Mouse (Mus musculus) brain, embryonic 14.5 days (tissue): ENCODE results near the gene Eif4e. TPM values are rescaled to one million over a fixed set of nuclear protein-coding genes. Genes with fewer than 3 reads are reported as not detected.

Experiments used
- DNase-seq: peaks from one replicate; pipeline ENCODE4 v3.0.0-alpha.2; 2011; ENCODE audit warnings: low read depth
- CTCF ChIP-seq: fragments of 200-500 bp; IDR thresholded peaks from 2 replicates; pipeline ENCODE4 v1.5.1; 2012; ENCODE audit warnings: inconsistent platforms, mild to moderate bottlenecking, moderate library complexity, borderline replicate concordance; ENCODE audit not compliant: insufficient read depth, insufficient read length; ENCODE audit errors: extremely low read depth
- POLR2A ChIP-seq: fragments of 200-500 bp; IDR thresholded peaks from 2 replicates; pipeline ENCODE4 v1.6.1; 2012; ENCODE audit warnings: mild to moderate bottlenecking, inconsistent platforms, borderline replicate concordance; ENCODE audit not compliant: poor library complexity, insufficient read depth, insufficient read length, severe bottlenecking; ENCODE audit errors: extremely low read depth
- polyA plus RNA-seq: library from polyadenylated mRNA; depleted of rRNA; stranded (reverse); fragments of >200 nt; gene quantifications from 2 replicates; pipeline ENCODE4 v1.2.3, GENCODE M21; 2012

Gene Eif4e
- polyA plus RNA-seq, 1 experiment = 215 TPM

DNA sequence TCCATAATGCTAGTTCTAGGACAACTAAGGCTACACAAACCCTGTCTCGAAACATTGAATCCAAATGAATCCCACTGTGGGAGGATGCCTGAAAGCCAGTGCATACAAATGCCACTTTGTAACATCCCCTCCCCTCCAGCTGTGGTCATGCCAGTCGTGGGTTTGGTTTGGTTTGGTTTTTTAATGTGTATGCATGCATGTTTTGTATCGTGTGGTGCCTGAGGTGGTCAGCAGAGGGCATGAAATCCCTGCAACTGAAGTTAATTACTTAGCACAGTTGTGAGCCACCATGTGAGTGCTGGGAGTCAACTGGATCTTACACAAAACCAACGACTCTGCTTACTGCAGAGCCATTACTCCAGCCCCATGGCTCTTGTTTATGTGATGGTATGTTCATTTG is 32.5 kb downstream of the Eif4e start:
- DNase-seq = peak; percentile 65
- TF ChIP-seq CTCF (peak; percentile 46; the same call in 1 of the 2 replicates), POLR2A (no peak)

DNA sequence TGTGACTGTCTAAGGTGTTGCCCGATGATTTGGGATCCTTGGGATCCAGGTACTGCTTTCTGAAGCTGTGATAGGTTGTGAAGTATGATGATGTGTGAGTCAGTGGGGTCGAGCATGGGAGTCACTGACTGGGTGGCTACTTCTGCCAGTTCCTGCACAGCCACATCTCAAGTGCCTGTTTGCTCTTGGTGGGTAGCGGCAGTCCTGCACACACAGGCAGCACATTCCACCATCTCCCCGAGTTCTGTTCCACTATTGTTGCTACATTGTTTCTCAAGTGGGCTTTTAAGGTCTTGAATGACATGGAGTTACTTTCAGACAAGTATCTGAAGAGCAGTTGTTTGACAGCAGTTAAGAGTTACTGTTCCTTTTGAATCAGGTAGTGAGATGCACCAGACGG is 34.3 kb downstream of the Eif4e start:
- DNase-seq = peak; percentile 6
- TF ChIP-seq POLR2A (no peak), CTCF (no peak)

DNA sequence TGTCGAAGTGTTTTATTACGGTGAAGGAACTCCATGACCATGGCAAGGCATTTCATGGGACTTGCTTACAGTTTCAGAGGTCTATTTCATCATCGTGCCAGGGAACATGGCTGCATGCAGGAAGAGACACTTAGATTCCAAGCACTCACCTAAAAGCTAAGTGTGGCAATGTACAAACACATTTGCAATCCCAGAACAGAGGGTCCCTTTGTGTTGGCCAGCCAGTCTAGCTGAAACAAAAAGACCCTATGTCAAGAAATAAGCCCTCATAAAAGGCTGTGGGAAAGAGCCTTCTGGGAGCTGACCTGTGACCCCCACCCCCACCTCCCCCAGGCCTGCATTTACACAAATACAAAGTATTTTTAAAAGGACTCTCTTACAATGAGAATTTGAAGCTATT is 34.9 kb downstream of the Eif4e start:
- TF ChIP-seq CTCF (no peak), POLR2A (no peak)
- peak; percentile 12 for DNase-seq

DNA sequence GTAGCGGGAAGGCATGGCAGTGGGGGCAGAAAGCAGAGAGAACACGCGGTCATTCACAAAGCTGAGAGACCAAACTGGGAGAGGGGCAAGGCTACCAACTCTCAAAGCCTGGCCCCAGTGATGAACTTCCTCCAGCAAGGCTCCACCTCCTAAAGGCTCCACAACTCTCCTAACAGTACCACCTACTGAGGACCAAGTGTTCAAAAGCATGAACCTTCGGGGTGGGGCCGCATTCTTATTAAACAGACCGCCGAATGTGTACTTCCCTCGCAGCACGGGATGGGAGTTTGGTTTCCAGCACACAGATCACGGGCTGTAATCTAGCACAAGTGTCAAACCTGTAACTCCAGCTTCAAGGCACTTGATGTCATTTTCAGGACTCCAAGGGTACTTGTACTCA is 52.9 kb downstream of the Eif4e start:
- TF ChIP-seq POLR2A = no peak
- TF ChIP-seq CTCF = no peak
- no peak for DNase-seq

DNA sequence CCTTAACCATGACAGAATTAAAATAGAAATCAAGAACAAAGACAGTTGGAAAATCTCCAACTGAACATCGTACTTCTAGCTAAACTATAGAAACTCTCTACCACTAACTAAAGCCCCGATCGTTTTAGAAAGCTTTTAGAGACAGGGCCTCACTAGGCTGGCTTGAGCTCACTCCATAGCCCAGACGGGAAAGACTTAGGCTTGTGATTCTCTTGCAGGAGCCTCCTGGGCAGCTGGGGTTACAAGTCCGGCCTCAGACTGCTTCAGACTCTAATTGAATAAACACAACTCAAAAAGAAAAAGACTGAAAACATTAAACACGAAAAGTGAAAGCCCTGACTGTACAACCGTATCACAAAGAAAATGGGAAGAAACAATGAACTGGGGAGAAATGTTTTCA is 60.2 kb downstream of the Eif4e start:
- DNase-seq = peak; percentile 39
- TF ChIP-seq CTCF = no peak
- no peak for TF ChIP-seq POLR2A

DNA sequence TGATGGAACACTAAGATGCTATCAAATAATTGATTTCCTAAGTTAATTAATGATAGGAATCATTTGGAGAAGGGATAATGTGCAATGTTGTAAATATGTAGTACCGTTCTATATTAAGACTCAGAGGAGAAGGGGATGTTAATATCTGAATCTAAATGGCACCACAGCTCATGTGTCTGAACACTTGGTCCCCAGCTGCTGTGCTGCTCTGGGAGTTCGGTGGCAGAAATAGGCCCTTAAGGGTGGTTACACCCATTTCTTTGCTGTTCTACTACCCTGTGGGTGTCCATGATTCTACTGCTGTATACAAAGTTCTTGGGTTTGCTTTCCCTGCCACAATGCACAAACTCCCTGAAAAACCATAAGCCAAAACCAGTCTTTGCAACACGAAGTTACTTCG is 61.2 kb downstream of the Eif4e start:
- TF ChIP-seq POLR2A (no peak), CTCF (no peak)
- no peak for DNase-seq

DNA sequence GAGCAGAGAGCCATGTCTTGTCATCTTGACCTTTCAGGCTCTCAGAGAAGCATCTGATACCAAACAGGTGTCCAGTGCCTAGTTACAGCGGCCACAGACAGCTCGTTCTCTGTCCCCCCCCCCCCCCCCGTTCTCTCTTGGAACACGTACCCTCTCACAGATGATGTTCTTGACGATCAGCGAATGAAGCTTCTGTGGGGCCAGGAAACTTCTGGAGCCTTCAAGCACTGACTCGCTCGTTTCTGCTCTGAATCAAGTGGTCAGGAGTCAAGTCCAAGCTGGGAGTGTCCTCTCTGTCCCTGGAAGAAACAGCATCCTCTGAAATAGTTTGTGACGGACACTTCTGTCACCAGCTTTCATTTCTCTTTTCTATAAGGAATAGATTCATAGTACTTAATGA is 62.0 kb downstream of the Eif4e start:
- TF ChIP-seq CTCF = no peak
- TF ChIP-seq POLR2A = no peak

DNA sequence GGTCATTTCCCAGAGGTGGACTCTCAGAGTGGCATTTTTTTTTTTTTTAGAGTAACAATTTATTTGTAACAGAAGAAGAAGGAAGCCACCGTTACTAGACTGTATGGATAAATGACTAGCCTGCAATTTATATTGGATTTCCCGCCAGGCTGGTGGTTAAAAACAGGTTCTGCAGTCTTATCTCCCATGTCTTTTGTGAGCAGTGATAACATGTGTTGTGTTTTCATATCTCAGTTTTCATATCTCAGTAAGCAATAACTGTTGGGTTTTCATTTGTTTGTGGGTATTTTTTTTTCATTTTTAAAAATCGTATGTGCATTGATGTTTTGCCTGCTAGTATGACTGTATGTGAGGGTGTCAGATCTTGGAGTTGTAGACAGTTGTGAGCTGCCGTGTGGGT is 65.0 kb downstream of the Eif4e start:
- TF ChIP-seq CTCF (no peak), POLR2A (no peak)

More for the DNA sequence above, 62.0 kb downstream of the Eif4e start:
- no peak for DNase-seq

DNA sequence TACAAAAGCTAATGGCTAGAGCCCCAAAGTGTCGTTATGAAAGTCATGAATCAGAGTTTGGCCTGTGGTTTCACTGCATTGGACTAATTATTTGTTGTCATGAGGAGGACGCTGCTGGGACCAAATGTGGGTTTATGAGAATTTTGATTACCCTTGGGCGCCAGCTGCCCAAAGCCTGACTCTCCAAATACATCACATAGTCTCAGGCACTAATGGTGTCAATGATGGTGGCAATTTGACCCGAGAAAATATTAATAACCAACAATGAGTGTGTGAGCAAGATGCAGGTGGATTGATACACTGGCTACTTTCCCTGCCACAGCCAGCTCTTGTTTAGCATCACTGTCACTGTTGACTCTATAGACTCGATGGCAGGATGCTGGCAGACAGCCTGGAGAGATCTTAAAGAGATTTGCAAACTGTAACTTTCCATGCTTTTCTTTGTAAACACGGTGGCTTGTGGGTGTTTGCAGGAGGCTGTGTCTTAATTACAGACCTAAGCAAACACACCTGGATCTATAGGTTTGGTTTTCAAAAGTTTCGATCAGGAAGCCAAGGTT is 65.9 kb downstream of the Eif4e start:
- TF ChIP-seq CTCF = no peak
- TF ChIP-seq POLR2A = no peak
- DNase-seq = peak; percentile 26

More for the DNA sequence above, 65.0 kb downstream of the Eif4e start:
- no peak for DNase-seq

DNA sequence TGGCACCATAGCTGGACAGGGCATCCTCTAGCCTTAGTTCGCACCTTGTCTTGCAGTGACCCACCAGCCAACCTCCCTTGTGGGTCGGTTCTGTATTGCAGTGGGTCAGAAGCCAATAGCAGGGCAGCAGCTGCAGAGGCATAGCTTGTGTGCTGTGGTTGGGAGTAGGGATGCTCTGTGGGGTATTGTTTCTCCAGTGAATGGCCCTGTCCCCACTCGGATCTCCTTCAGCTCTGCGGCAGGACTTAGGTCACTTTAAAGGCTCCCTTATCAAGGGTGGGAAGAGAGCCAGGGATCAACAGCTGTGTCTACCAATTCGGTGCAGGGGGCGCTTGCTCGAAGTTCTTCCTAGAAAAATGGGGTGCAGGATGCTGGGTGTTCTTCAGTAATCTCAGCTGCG is 67.2 kb downstream of the Eif4e start:
- TF ChIP-seq POLR2A = no peak
- no peak for TF ChIP-seq CTCF
- DNase-seq = no peak

DNA sequence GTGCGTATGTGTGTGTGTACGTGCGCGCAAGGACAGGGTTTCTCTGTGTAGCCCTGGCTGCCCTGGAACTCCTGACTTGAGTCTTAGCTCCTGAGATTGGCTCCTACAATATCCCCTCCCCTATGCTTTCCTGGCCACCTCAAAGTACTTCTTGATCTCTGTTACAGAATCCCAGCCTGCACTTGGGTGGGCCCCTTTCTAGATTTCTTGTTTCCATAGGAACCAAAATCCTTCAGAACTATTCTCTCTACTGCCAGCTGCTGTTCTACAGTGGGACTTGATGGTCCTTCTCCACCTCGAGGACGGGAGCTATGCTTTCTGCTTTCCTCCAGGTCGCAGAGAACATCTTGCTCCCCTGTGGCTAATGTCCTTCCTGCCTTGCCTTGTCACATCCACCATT is 67.9 kb downstream of the Eif4e start:
- DNase-seq = no peak
- no peak for TF ChIP-seq CTCF
- TF ChIP-seq POLR2A = no peak

DNA sequence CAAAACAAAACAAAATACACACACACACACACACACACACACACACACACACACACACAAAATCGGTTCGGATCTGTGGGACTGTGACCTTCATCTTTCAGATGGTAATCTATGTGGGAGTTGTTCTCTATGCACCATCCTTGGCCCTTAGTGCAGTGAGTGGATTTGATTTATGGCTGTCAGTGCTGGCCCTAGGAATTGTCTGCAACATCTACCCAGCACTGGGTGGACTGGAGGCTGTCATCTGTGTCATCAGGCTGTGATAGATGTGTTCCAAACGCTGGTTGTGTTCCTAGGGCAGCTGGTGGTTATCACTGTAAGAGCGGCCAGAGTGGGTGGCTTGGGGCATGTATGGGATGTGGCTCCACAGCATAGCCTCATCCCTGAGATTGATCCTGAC is 75.1 kb downstream of the Eif4e start:
- no peak for DNase-seq
- no peak for TF ChIP-seq POLR2A
- no peak for TF ChIP-seq CTCF
